Mouse (Mus musculus) MEL (cell line): ENCODE data around the gene Agbl1. TPM values are rescaled to one million over a fixed set of nuclear protein-coding genes. Genes with fewer than 3 reads are reported as not detected.
"Not testable (repeated sequence)": the region's sequence is repeated elsewhere in the genome, so short reads cannot be mapped to it uniquely, and the experiment has no call there.

Experiments
- DNase-seq: peaks from one replicate; pipeline ENCODE4 v3.0.0; 2011; ENCODE audit warnings: low read depth, low spot score
- H3K27ac ChIP-seq: 2 replicates; pipeline ENCODE4 v1.5.1; 2012; ENCODE audit warnings: low read depth, mild to moderate bottlenecking, control low read depth, low read length, moderate library complexity; ENCODE audit not compliant: control insufficient read depth
- H3K27me3 ChIP-seq, 2 experiments: fragments of 150-350 bp in 1 of 2; sonication (generic) in 1 of 2; 2 replicates each; pipeline ENCODE4 v1.6.1; 2012; ENCODE audit warnings: low read length in 2 of 2, mild to moderate bottlenecking in 2 of 2, improper control_type of control experiment in 1 of 2, moderate library complexity in 1 of 2; ENCODE audit not compliant: insufficient read depth in 2 of 2, control insufficient read depth in 1 of 2
- H3K36me3 ChIP-seq, 2 experiments: 2 replicates each; pipeline ENCODE4 v1.6.1; 2012 to 2014; ENCODE audit warnings: low read length in 2 of 2, improper control_type of control experiment in 1 of 2, inconsistent platforms in 1 of 2, mild to moderate bottlenecking in 1 of 2; ENCODE audit not compliant: insufficient read depth in 2 of 2, control insufficient read depth in 1 of 2
- H3K4me1 ChIP-seq, 2 experiments: fragments of 150-350 bp in 1 of 2; sonication (generic) in 1 of 2; 2 replicates each; pipeline ENCODE4 v1.6.1; 2012; ENCODE audit warnings: low read length in 2 of 2, improper control_type of control experiment in 1 of 2, mild to moderate bottlenecking in 1 of 2; ENCODE audit not compliant: insufficient read depth in 2 of 2, control insufficient read depth in 1 of 2
- H3K4me3 ChIP-seq, 2 experiments: fragments of 150-350 bp in 1 of 2; sonication (generic) in 1 of 2; 2 replicates each; pipeline ENCODE4 v1.5.1; 2012; ENCODE audit warnings: low read depth in 2 of 2, low read length in 2 of 2, mild to moderate bottlenecking in 2 of 2, moderate library complexity in 2 of 2, control low read depth in 1 of 2, improper control_type of control experiment in 1 of 2; ENCODE audit not compliant: control insufficient read depth in 1 of 2, insufficient read depth in 1 of 2
- H3K79me2 ChIP-seq: 2 replicates; pipeline ENCODE4 v1.6.1; 2012; ENCODE audit warnings: mild to moderate bottlenecking, low read length, moderate library complexity; ENCODE audit not compliant: control insufficient read depth, poor library complexity, insufficient read depth
- H3K9ac ChIP-seq: 2 replicates; pipeline ENCODE4 v1.6.1; 2012; ENCODE audit warnings: low read depth, mild to moderate bottlenecking, control low read depth, low read length, moderate library complexity; ENCODE audit not compliant: control insufficient read depth, poor library complexity, severe bottlenecking
- H3K9me3 ChIP-seq: fragments of 150-350 bp; sonication (generic); replicated peaks from 2 replicates; pipeline ENCODE4 v1.6.1; 2012; ENCODE audit warnings: mild to moderate bottlenecking, low read length, improper control_type of control experiment, moderate library complexity; ENCODE audit not compliant: insufficient read depth
- CHD2 ChIP-seq: IDR thresholded peaks from 2 replicates; pipeline ENCODE4 v1.6.1; 2011; ENCODE audit warnings: low read length, improper control_type of control experiment
- CTCF ChIP-seq, 3 experiments: IDR thresholded peaks in 2 of 3; conservative IDR thresholded peaks in 1 of 3; 2 replicates each; pipeline ENCODE4 v1.5.1; 2011 to 2012; ENCODE audit warnings: low read length in 3 of 3, low read depth in 2 of 3, mild to moderate bottlenecking in 2 of 3, improper control_type of control experiment in 1 of 3, inconsistent platforms in 1 of 3, mixed read lengths in 1 of 3, moderate library complexity in 1 of 3; ENCODE audit not compliant: control insufficient read depth in 1 of 3, insufficient read depth in 1 of 3, poor library complexity in 1 of 3, severe bottlenecking in 1 of 3
- ELF1 ChIP-seq: IDR thresholded peaks from 2 replicates; pipeline ENCODE4 v1.6.1; 2014; ENCODE audit warnings: low read depth, mild to moderate bottlenecking, inconsistent platforms, low read length, improper control_type of control experiment, moderate library complexity
- GABPA ChIP-seq: IDR thresholded peaks from 2 replicates; pipeline ENCODE4 v1.6.1; 2012; ENCODE audit warnings: low read depth, mild to moderate bottlenecking, inconsistent platforms, low read length, improper control_type of control experiment, moderate library complexity
- HCFC1 ChIP-seq: IDR thresholded peaks from 2 replicates; pipeline ENCODE4 v1.6.1; 2012; ENCODE audit warnings: low read depth, mild to moderate bottlenecking, inconsistent platforms, low read length, improper control_type of control experiment, moderate library complexity
- JUND ChIP-seq: IDR thresholded peaks from 2 replicates; pipeline ENCODE4 v1.6.1; 2011; ENCODE audit warnings: low read depth, mild to moderate bottlenecking, improper control_type of control experiment, low read length
- KAT2A ChIP-seq: conservative IDR thresholded peaks from 2 replicates; pipeline ENCODE4 v1.6.1; 2012; ENCODE audit warnings: low read depth, low read length, improper control_type of control experiment, inconsistent platforms
- MAFK ChIP-seq: IDR thresholded peaks from 2 replicates; pipeline ENCODE4 v1.6.1; 2011; ENCODE audit warnings: low read depth, mild to moderate bottlenecking, low read length, improper control_type of control experiment, borderline replicate concordance
- MAZ ChIP-seq: IDR thresholded peaks from 2 replicates; pipeline ENCODE4 v1.6.1; 2012; ENCODE audit warnings: low read depth, mild to moderate bottlenecking, inconsistent platforms, low read length, improper control_type of control experiment
- MEF2A ChIP-seq: IDR thresholded peaks from 2 replicates; pipeline ENCODE4 v1.6.1; 2014; ENCODE audit warnings: low read depth, mild to moderate bottlenecking, inconsistent platforms, low read length, improper control_type of control experiment; ENCODE audit not compliant: poor library complexity, insufficient replicate concordance, severe bottlenecking; ENCODE audit errors: extremely low read depth
- POLR2A ChIP-seq, 2 experiments: IDR thresholded peaks; 2 replicates each; pipeline ENCODE4 v1.6.1; 2011 to 2012; ENCODE audit warnings: low read length in 2 of 2, mild to moderate bottlenecking in 2 of 2, control low read depth in 1 of 2, improper control_type of control experiment in 1 of 2, low read depth in 1 of 2, moderate library complexity in 1 of 2; ENCODE audit not compliant: control insufficient read depth in 1 of 2, insufficient read depth in 1 of 2, poor library complexity in 1 of 2
- POLR2AphosphoS5 ChIP-seq: IDR thresholded peaks from 2 replicates; pipeline ENCODE4 v1.6.1; 2012; ENCODE audit warnings: low read depth, borderline replicate concordance, mild to moderate bottlenecking, inconsistent platforms, low read length, moderate library complexity, mixed read lengths
- TAL1 ChIP-seq: IDR thresholded peaks from 2 replicates; pipeline ENCODE4 v1.6.1; 2012; ENCODE audit warnings: mild to moderate bottlenecking, inconsistent platforms, low read length, moderate library complexity, mixed read lengths
- TCF12 ChIP-seq: IDR thresholded peaks from 2 replicates; pipeline ENCODE4 v1.6.1; 2014; ENCODE audit warnings: low read depth, mild to moderate bottlenecking, inconsistent platforms, low read length, improper control_type of control experiment, moderate library complexity
- UBTF ChIP-seq: IDR thresholded peaks from 2 replicates; pipeline ENCODE4 v1.6.1; 2012; ENCODE audit warnings: low read depth, mild to moderate bottlenecking, inconsistent platforms, low read length, improper control_type of control experiment, moderate library complexity, borderline replicate concordance; ENCODE audit not compliant: insufficient read depth
- polyA plus RNA-seq, 2 experiments: library from polyadenylated mRNA; stranded (reverse) in 1 of 2; unstranded in 1 of 2; fragments of >175 nt in 1 of 2; fragments of >200 nt in 1 of 2; gene quantifications; 2 replicates each; pipeline versions ENCODE4 v1.2.1 to v1.2.4; 2012; ENCODE audit warnings: low replicate concordance in 2 of 2, low read depth in 1 of 2; ENCODE audit not compliant: insufficient read length in 2 of 2, insufficient read depth in 1 of 2, missing spikeins in 1 of 2
- total RNA-seq: library from RNA; depleted of rRNA; stranded (reverse); fragments of 300-350 nt; gene quantifications from 2 replicates; pipeline ENCODE4 v1.2.3, GENCODE M21; 2012

Gene Agbl1
- total and polyA plus RNA-seq, 3 experiments, result not detected

- Histone ChIP-seq H3K27ac (no peak overlapping the region), H3K4me3 (no peak overlapping the region), H3K27me3 (no peaks in the 10 kb centered on the region), H3K36me3 (no peaks in the 10 kb centered on the region), H3K9ac (no peak overlapping the region), H3K9me3 (no peaks in the 10 kb centered on the region), H3K4me1 (no peaks in the 10 kb centered on the region), H3K79me2 (no peaks in the 10 kb centered on the region)
- no peak for DNase-seq
- TF ChIP-seq KAT2A (no peak), MAZ (no peak), UBTF (no peak), ELF1 (no peak), TAL1 (no peak), JUND (no peak), CTCF (IDR thresholded peaks at IDR 0.05 in 2 of 3, conservative IDR thresholded peaks at IDR 0.05 in 1 of 3; ENCODE audit: control insufficient read depth in 1 of 3, insufficient read depth in 1 of 3, low read depth in 2 of 3, low read length in 3 of 3, poor library complexity in 1 of 3, severe bottlenecking in 1 of 3) (no peak), MAFK (no peak)
Observed at GRCm38 (mm10) chr7:76701224-76701623, 471.5 kb downstream of the Agbl1 start.

- not testable (repeated sequence) for DNase-seq, H3K79me2 ChIP-seq, H3K4me1 ChIP-seq, H3K9me3 ChIP-seq, H3K27me3 ChIP-seq, H3K9ac ChIP-seq, H3K27ac ChIP-seq, H3K4me3 ChIP-seq, H3K36me3 ChIP-seq
Observed at GRCm38 (mm10) chr7:76732220-76732619, 502.5 kb downstream of the Agbl1 start.

GRCm38 (mm10) chr7:76777237-76777855, 547.7 kb downstream of the Agbl1 start:
- Histone ChIP-seq H3K27ac (no peak overlapping the region), H3K36me3 (no peaks in the 10 kb centered on the region), H3K9ac (no peak overlapping the region), H3K9me3 (no peaks in the 10 kb centered on the region), H3K27me3 (no peaks in the 10 kb centered on the region), H3K79me2 (no peaks in the 10 kb centered on the region), H3K4me3 (no peak overlapping the region), H3K4me1 (no peaks in the 10 kb centered on the region)
- TF ChIP-seq GABPA (no peak), MEF2A (no peak), TCF12 (no peak), HCFC1 (no peak), CHD2 (no peak), ELF1 (no peak), POLR2AphosphoS5 (no peak), POLR2A (IDR thresholded peaks at IDR 0.05; ENCODE audit: control insufficient read depth in 1 of 2, insufficient read depth in 1 of 2, low read depth in 1 of 2, low read length in 2 of 2, poor library complexity in 1 of 2) (no peak)
- no peak for DNase-seq
